Comparison of ENCODE assay signal across 8 mouse cellular contexts in genomic region chr2:167697902-167698301, GRCm38 (mm10). TPM values are rescaled to one million over a fixed set of nuclear protein-coding genes. Genes with fewer than 3 reads are reported as not detected.
DNase-seq lines count a peak whose midpoint lies in the region; ATAC-seq and TF ChIP-seq lines count a peak whose summit lies in the region.

No protein-coding gene starts in this region.

- H3K27ac ChIP-seq in intestine, postnatal 0 days (ENCODE audit: low read depth, low read length), result peak overlapping the region; percentile 80
- peak overlapping the region; percentile 82 for H3K27ac ChIP-seq in lung, embryonic 16.5 days (ENCODE audit: low read length)
- H3K27ac ChIP-seq in forebrain, embryonic 15.5 days (replicated peaks), result no peak overlapping the region

- H3K9me3 ChIP-seq in intestine, postnatal 0 days (ENCODE audit: control insufficient read depth), result no peaks in the 10 kb centered on the region
- no peaks in the 10 kb centered on the region for H3K9me3 ChIP-seq in lung, embryonic 16.5 days (ENCODE audit: control insufficient read depth, low read length)
- H3K9me3 ChIP-seq in forebrain, embryonic 15.5 days, result no peaks in the 10 kb centered on the region

- no peaks in the 10 kb centered on the region for H3K27me3 ChIP-seq in intestine, postnatal 0 days (replicated peaks; ENCODE audit: control insufficient read depth, insufficient read depth, low read length)
- no peaks in the 10 kb centered on the region for H3K27me3 ChIP-seq in lung, embryonic 16.5 days (ENCODE audit: control insufficient read depth, insufficient read depth, low read depth, low read length)
- no peaks in the 10 kb centered on the region for H3K27me3 ChIP-seq in forebrain, embryonic 15.5 days

- H3K4me3 ChIP-seq in intestine, postnatal 0 days (ENCODE audit: low read depth, low read length), result no peak overlapping the region
- H3K4me3 ChIP-seq in lung, embryonic 16.5 days (ENCODE audit: low read length), result no peak overlapping the region
- no peak overlapping the region for H3K4me3 ChIP-seq in forebrain, embryonic 15.5 days

- H3K4me2 ChIP-seq in intestine, postnatal 0 days (replicated peaks; ENCODE audit: low read depth), result peak overlapping the region; percentile 24; the same call in 1 of the 2 replicates
- H3K4me2 ChIP-seq in lung, embryonic 16.5 days (ENCODE audit: low read depth, low read length), result peak overlapping the region; percentile 33; the same call in 1 of the 2 replicates
- no peak overlapping the region for H3K4me2 ChIP-seq in forebrain, embryonic 15.5 days (replicated peaks)

- peak overlapping the region; percentile 0; the same call in 1 of the 2 replicates for H3K9ac ChIP-seq in intestine, postnatal 0 days (ENCODE audit: low read depth, low read length)
- H3K9ac ChIP-seq in lung, embryonic 16.5 days (ENCODE audit: low read length), result peak overlapping the region; percentile 49
- H3K9ac ChIP-seq in forebrain, embryonic 15.5 days (replicated peaks), result no peak overlapping the region

- peak; percentile 47; the same call in 1 of the 2 replicates for ATAC-seq in erythroid progenitor cell, adult 5-6 weeks (replicated peaks; ENCODE audit: low FRiP score, poor library complexity, severe bottlenecking)
- peak; percentile 63 for ATAC-seq in intestine, postnatal 0 days
- peak; percentile 60 for ATAC-seq in lung, embryonic 16.5 days (ENCODE audit: low read depth)
- no peak for ATAC-seq in forebrain, embryonic 15.5 days (replicated peaks)

- TF ChIP-seq CTCF in intestine, postnatal 0 days (IDR thresholded peaks at IDR 0.05; ENCODE audit: low read depth), result no peak

- H3K36me3 ChIP-seq in intestine, postnatal 0 days (ENCODE audit: control insufficient read depth, insufficient read depth), result no peaks in the 10 kb centered on the region
- H3K36me3 ChIP-seq in lung, embryonic 16.5 days (ENCODE audit: control insufficient read depth, insufficient read depth, low read length), result peaks cover 16% of the 10 kb centered on the region
- no peaks in the 10 kb centered on the region for H3K36me3 ChIP-seq in forebrain, embryonic 15.5 days

- 14% methylated on average over 5 of the region's 5 CpGs for WGBS in intestine, postnatal 0 days
- WGBS in lung, embryonic 16.5 days, result 15% methylated on average over 5 of the region's 5 CpGs
- WGBS in forebrain, embryonic 15.5 days, result 49% methylated on average over 5 of the region's 5 CpGs

- peak; percentile 74 for DNase-seq in Muller cell, postnatal 12 days (ENCODE audit: inconsistent ontology term)
- peak; percentile 34 to 52 for DNase-seq in thymus, adult 18-20 months
- no peak for DNase-seq in testis, postnatal 10 days (ENCODE audit: low spot score)
- DNase-seq in layer of hippocampus, adult 9-10 months (ENCODE audit: low spot score), result no peak

- H3K4me1 ChIP-seq in intestine, postnatal 0 days (replicated peaks; ENCODE audit: control insufficient read depth, insufficient read depth, low read length), result peaks cover 4% of the 10 kb centered on the region
- peaks cover 10% of the 10 kb centered on the region; the same call in 1 of the 2 replicates for H3K4me1 ChIP-seq in lung, embryonic 16.5 days (replicated peaks; ENCODE audit: control insufficient read depth, insufficient read depth, low read length)
- no peaks in the 10 kb centered on the region for H3K4me1 ChIP-seq in forebrain, embryonic 15.5 days

RNA-seq across cellular contexts. Expression of gene Tmem189, which starts 8.3 kb away (rescaled TPM):
- total RNA-seq in erythroid progenitor cell, adult 5-6 weeks (2015; ENCODE audit: low replicate concordance), result 23.9 and 27.0 TPM in 2 replicates
- 16.9 and 19.5 TPM in 2 replicates for total RNA-seq in erythroid progenitor cell, adult 5-6 weeks (2017; ENCODE audit: low replicate concordance)
- polyA plus RNA-seq in intestine, postnatal 0 days (2015; fragmentation: Nextera tagmentation; extraction: Ambion mirVana), result 25.0 and 26.8 TPM in 2 replicates
- polyA plus RNA-seq in lung, embryonic 16.5 days (2015; fragmentation: Nextera tagmentation; extraction: Ambion mirVana), result 38.3 and 39.6 TPM in 2 replicates
- polyA plus RNA-seq in forebrain, embryonic 15.5 days (2015; fragmentation: Nextera tagmentation; extraction: Ambion mirVana), result 30.1 and 31.5 TPM in 2 replicates

RNA-seq across cellular contexts. Expression of gene Cebpb, which starts 9.2 kb away (rescaled TPM):
- total RNA-seq in erythroid progenitor cell, adult 5-6 weeks (2015; ENCODE audit: low replicate concordance), result 6.3 and 6.5 TPM in 2 replicates
- 4.4 and 8.4 TPM in 2 replicates for total RNA-seq in erythroid progenitor cell, adult 5-6 weeks (2017; ENCODE audit: low replicate concordance)
- polyA plus RNA-seq in intestine, postnatal 0 days (2015; fragmentation: Nextera tagmentation; extraction: Ambion mirVana), result 49.8 and 52.6 TPM in 2 replicates
- 2.4 and 4.1 TPM in 2 replicates for polyA plus RNA-seq in lung, embryonic 16.5 days (2015; fragmentation: Nextera tagmentation; extraction: Ambion mirVana)
- polyA plus RNA-seq in forebrain, embryonic 15.5 days (2015; fragmentation: Nextera tagmentation; extraction: Ambion mirVana), result 1.6 and 1.8 TPM in 2 replicates

RNA-seq across cellular contexts. Expression of gene Gm20431, which starts 36.6 kb away (rescaled TPM):
- not detected in 2 replicates for total RNA-seq in erythroid progenitor cell, adult 5-6 weeks (2015; ENCODE audit: low replicate concordance)
- total RNA-seq in erythroid progenitor cell, adult 5-6 weeks (2017; ENCODE audit: low replicate concordance), result not detected in 2 replicates
- polyA plus RNA-seq in intestine, postnatal 0 days (2015; fragmentation: Nextera tagmentation; extraction: Ambion mirVana), result 8.8 and 10.0 TPM in 2 replicates
- 5.6 and 8.4 TPM in 2 replicates for polyA plus RNA-seq in lung, embryonic 16.5 days (2015; fragmentation: Nextera tagmentation; extraction: Ambion mirVana)
- 8.6 and 12.3 TPM in 2 replicates for polyA plus RNA-seq in forebrain, embryonic 15.5 days (2015; fragmentation: Nextera tagmentation; extraction: Ambion mirVana)

Comparison
In these comparisons a context has a peak if more than half of its experiments do, and no peak if none do; other contexts are left out.
1. DNase-seq: peak in Muller cell, postnatal 12 days (single experiment) and thymus, adult 18-20 months (2 of 2); none in testis, postnatal 10 days (single experiment) and layer of hippocampus, adult 9-10 months (single experiment).